Comparison of ENCODE assay signal across 8 mouse cellular contexts in genomic region chr5:122500141-122500540, GRCm38 (mm10). TPM values are rescaled to one million over a fixed set of nuclear protein-coding genes. Genes with fewer than 3 reads are reported as not detected.
DNase-seq lines count a peak whose midpoint lies in the region; ATAC-seq lines count a peak whose summit lies in the region.

No protein-coding gene starts in this region.

- H3K36me3 ChIP-seq in forebrain, embryonic 15.5 days: peaks cover 12% of the 10 kb centered on the region
- peaks cover 17% of the 10 kb centered on the region; the same call in 1 of the 2 replicates for H3K36me3 ChIP-seq in liver, embryonic 11.5 days (ENCODE audit: control insufficient read depth, insufficient read depth, low read length)

- peak overlapping the region; percentile 59 for H3K4me2 ChIP-seq in forebrain, embryonic 15.5 days (replicated peaks)
- H3K4me2 ChIP-seq in liver, embryonic 11.5 days: peak overlapping the region; percentile 73

- peak overlapping the region; percentile 100 for H3K4me3 ChIP-seq in forebrain, embryonic 15.5 days
- H3K4me3 ChIP-seq in liver, embryonic 11.5 days (ENCODE audit: low read depth, low read length): peak overlapping the region; percentile 81

- H3K27me3 ChIP-seq in forebrain, embryonic 15.5 days: no peaks in the 10 kb centered on the region
- no peaks in the 10 kb centered on the region for H3K27me3 ChIP-seq in liver, embryonic 11.5 days (replicated peaks; ENCODE audit: control insufficient read depth, insufficient read depth, low read length)

- no peak for ATAC-seq in forebrain, embryonic 15.5 days (replicated peaks)
- ATAC-seq in liver, embryonic 11.5 days (replicated peaks; ENCODE audit: low FRiP score): no peak
- ATAC-seq in inflammation-experienced regulatory T-cells, adult 6 months: no peak
- no peak for ATAC-seq in monocyte, adult 5-6 weeks (replicated peaks; ENCODE audit: insufficient number of reproducible peaks, low FRiP score, low TSS enrichment, poor library complexity, severe bottlenecking)

- peak overlapping the region; percentile 100; the same call in 1 of the 2 replicates for H3K9ac ChIP-seq in forebrain, embryonic 15.5 days (replicated peaks)
- H3K9ac ChIP-seq in liver, embryonic 11.5 days (ENCODE audit: low read depth, low read length): peak overlapping the region; percentile 59

- WGBS in forebrain, embryonic 15.5 days: 54% methylated on average over 4 of the region's 4 CpGs
- WGBS in liver, embryonic 11.5 days: 37% methylated on average over 4 of the region's 4 CpGs

- H3K4me1 ChIP-seq in forebrain, embryonic 15.5 days: peaks cover 46% of the 10 kb centered on the region
- H3K4me1 ChIP-seq in liver, embryonic 11.5 days (replicated peaks; ENCODE audit: control insufficient read depth, insufficient read depth, low read length): peaks cover 23% of the 10 kb centered on the region

- peak; percentile 48 for DNase-seq in A20 (ENCODE audit: low read depth, low spot score)
- peak; percentile 33 for DNase-seq in CD4-positive helper T cell, adult 2 months (ENCODE audit: low read depth, low spot score)
- no peak for DNase-seq in liver, embryonic 11.5 days (ENCODE audit: low spot score)
- no peak for DNase-seq in left cerebral cortex, adult 9 months (ENCODE audit: low spot score in 2 of 2)
- DNase-seq in thymus, postnatal 14 days: no peak

- no peaks in the 10 kb centered on the region for H3K9me3 ChIP-seq in forebrain, embryonic 15.5 days
- no peaks in the 10 kb centered on the region for H3K9me3 ChIP-seq in liver, embryonic 11.5 days (ENCODE audit: control insufficient read depth, low read length)

- no peak overlapping the region for H3K27ac ChIP-seq in forebrain, embryonic 15.5 days (replicated peaks)
- no peak overlapping the region for H3K27ac ChIP-seq in liver, embryonic 11.5 days (ENCODE audit: low read depth, low read length)

RNA-seq across cellular contexts. Expression of gene Atp2a2, which starts 1.9 kb away (rescaled TPM):
- polyA plus RNA-seq in forebrain, embryonic 15.5 days (2015; fragmentation: Nextera tagmentation; extraction: Ambion mirVana): 38.5 and 39.1 TPM in 2 replicates
- 45.2 and 46.8 TPM in 2 replicates for polyA plus RNA-seq in liver, embryonic 11.5 days (2014; fragmentation: Nextera tagmentation; extraction: Ambion mirVana)
- polyA plus RNA-seq in inflammation-experienced regulatory T-cells, adult 6 months (2017; shearing (Covaris generic)): 10 to 100 TPM; 12.5 to 16.2 (median 13.1) TPM
- 84.0 to 111 TPM (median 86.3 TPM) in 3 replicates for total RNA-seq in monocyte, adult 5-6 weeks (2017)

Comparison
In these comparisons a context has a peak if more than half of its experiments do, and no peak if none do; other contexts are left out.
1. DNase-seq: peak in A20 (single experiment) and CD4-positive helper T cell, adult 2 months (single experiment); none in liver, embryonic 11.5 days (single experiment), left cerebral cortex, adult 9 months (0 of 2) and thymus, postnatal 14 days (single experiment).